Mouse (Mus musculus) G1E (cell line): ENCODE results near the gene Garem2.

ENCODE experiments used
- CTCF ChIP-seq: IDR thresholded peaks from 2 replicates; pipeline ENCODE4 v1.5.1; 2012; ENCODE audit warnings: low read depth, low read length, inconsistent platforms, mixed read lengths
- GATA1 ChIP-seq: IDR thresholded peaks from 2 replicates; pipeline ENCODE4 v1.6.1; 2012; ENCODE audit warnings: borderline replicate concordance, low read length, inconsistent platforms, mixed read lengths
- TAL1 ChIP-seq: conservative IDR thresholded peaks from 2 replicates; pipeline ENCODE4 v1.6.1; 2012; ENCODE audit warnings: low read depth, low read length, inconsistent platforms, mixed read lengths

GRCm38 (mm10) chr5:30071677-30072076, 33.3 kb upstream of the Garem2 start:
- TF ChIP-seq GATA1 (no peak), CTCF (no peak), TAL1 (no peak)
